Mouse (Mus musculus) limb, embryonic 13.5 days (tissue): Measurements from ENCODE around the gene Ahnak. TPM values are rescaled to one million over a fixed set of nuclear protein-coding genes. Genes with fewer than 3 reads are reported as not detected.
A peak's percentile ranks its signal among the peaks of the same experiment; 100 is the strongest.
"Not testable (repeated sequence)": the region's sequence is repeated elsewhere in the genome, so short reads cannot be mapped to it uniquely, and the experiment has no call there.

Experiments
- ATAC-seq: fragments of 200-750 bp; cut with Nextera tagmentation; 2 replicates; pipeline ENCODE4 v1.8.0; 2017; ENCODE audit warnings: low read depth, moderate number of reproducible peaks, moderate TSS enrichment; ENCODE audit not compliant: low FRiP score
- H3K27ac ChIP-seq: fragments of 300-500 bp; sonication (generic); 2 replicates; pipeline ENCODE4 v1.5.1; 2015; ENCODE audit warnings: inconsistent platforms, mild to moderate bottlenecking, moderate library complexity
- H3K27me3 ChIP-seq: fragments of 300-500 bp; sonication (generic); 2 replicates; pipeline ENCODE4 v1.6.1; 2015; ENCODE audit warnings: mild to moderate bottlenecking, inconsistent platforms
- H3K36me3 ChIP-seq: fragments of 300-500 bp; sonication (generic); 2 replicates; pipeline ENCODE4 v1.6.1; 2015; ENCODE audit warnings: inconsistent platforms, mild to moderate bottlenecking, moderate library complexity
- H3K4me1 ChIP-seq: fragments of 300-500 bp; sonication (generic); 2 replicates; pipeline ENCODE4 v1.6.1; 2015; ENCODE audit warnings: inconsistent platforms
- H3K4me2 ChIP-seq: fragments of 300-500 bp; sonication (generic); replicated peaks from 2 replicates; pipeline ENCODE4 v1.6.1; 2015; ENCODE audit warnings: inconsistent platforms, mild to moderate bottlenecking, moderate library complexity
- H3K4me3 ChIP-seq: fragments of 300-500 bp; sonication (generic); 2 replicates; pipeline ENCODE4 v1.5.1; 2015; ENCODE audit warnings: moderate library complexity, mild to moderate bottlenecking, inconsistent platforms
- H3K9ac ChIP-seq: fragments of 300-500 bp; sonication (generic); 2 replicates; pipeline ENCODE4 v1.6.1; 2015; ENCODE audit warnings: mild to moderate bottlenecking, inconsistent platforms
- H3K9me3 ChIP-seq: fragments of 300-500 bp; sonication (generic); 2 replicates; pipeline ENCODE4 v1.6.1; 2016; ENCODE audit warnings: inconsistent platforms
- WGBS: fragments of 180-500 bp; shearing (Covaris S2); methylation state at CpG from one replicate; pipeline ENCODE4 v1.1.7; 2015; 5-methylcytosine and 5-hydroxymethylcytosine counted together
- polyA plus RNA-seq: library from polyadenylated mRNA; unstranded; fragments of >200 nt; fragmentation: Nextera tagmentation; extraction: Ambion mirVana; gene quantifications from 2 replicates; pipeline ENCODE4 v1.2.1, GENCODE M21; 2015

The Ahnak gene
- polyA plus RNA-seq, 1 experiment from 2014 or later = 35.6 TPM

DNA sequence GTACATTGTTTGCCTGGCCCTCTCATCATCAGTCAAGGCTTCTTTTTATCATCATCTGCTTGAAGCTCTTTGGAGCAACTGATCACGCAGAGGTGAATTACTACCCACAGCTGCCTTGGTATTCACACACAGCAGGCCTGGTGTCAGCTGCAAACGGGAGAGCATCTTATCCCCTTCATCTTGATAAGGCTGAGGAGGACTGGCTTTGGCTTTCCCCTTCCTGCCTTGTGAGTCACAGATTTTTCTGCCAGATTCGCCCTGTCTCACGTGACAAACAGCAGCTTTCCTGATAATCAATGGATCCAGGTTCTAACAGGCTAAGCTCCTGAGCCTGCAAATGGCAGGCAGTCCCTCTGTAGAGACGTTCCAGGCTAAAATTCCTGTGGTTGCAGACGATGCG is 90.8 kb downstream of the Ahnak start:
- Histone ChIP-seq H3K4me2 (no peak overlapping the region), H3K4me3 (no peak overlapping the region), H3K27ac (no peak overlapping the region), H3K9ac (no peak overlapping the region), H3K4me1 (peaks cover 10% of the 10 kb centered on the region), H3K9me3 (no peaks in the 10 kb centered on the region), H3K27me3 (no peaks in the 10 kb centered on the region), H3K36me3 (no peaks in the 10 kb centered on the region)
- 24% methylated on average over 7 of the region's 7 CpGs for WGBS
- ATAC-seq = no peak

DNA sequence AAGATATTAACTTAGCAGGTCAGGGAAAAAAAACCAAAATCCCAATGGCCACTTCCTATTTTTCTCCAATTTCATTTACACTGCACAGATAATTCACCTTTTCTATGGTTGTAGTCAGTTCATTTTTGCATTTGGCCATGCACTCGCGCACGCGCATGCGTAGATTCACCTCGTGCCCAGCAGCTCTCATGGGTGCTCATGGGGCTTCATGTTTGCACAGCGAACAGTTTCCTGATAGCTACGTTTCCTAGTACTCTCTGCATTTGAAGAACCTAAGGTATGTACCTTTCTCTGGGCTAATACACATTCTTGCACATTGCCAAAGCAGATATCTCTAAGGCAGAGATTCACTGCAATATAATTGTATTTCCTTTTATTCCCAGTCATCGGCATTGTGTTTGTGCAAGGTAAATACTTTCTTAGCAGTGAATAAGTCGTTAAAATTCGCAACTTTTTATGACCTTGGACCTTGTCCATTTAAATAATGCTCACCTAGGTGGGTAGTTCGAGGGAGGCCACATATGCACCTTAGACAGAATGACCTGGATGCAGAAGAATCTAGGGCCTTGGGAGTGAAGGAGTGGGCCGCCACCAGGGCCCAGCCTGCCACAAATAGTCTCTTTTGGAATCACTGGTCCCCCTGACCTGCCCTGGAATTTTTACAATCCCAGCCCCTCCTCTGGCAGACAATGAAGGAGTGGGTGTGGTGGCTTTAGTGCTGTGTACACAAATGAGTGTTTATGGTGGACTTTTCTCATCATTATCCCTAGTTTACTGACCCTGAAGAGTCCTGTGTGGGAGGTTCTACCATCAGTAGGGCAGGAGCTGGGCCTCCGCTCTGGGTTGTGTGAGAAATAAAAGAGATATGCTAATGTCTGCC is 92.5 kb downstream of the Ahnak start:
- 83% methylated on average over 14 of the region's 14 CpGs for WGBS
- Histone ChIP-seq H3K4me2 (peak overlapping the region; percentile 52; the same call in 1 of the 2 replicates), H3K4me1 (peaks cover 10% of the 10 kb centered on the region)

DNA sequence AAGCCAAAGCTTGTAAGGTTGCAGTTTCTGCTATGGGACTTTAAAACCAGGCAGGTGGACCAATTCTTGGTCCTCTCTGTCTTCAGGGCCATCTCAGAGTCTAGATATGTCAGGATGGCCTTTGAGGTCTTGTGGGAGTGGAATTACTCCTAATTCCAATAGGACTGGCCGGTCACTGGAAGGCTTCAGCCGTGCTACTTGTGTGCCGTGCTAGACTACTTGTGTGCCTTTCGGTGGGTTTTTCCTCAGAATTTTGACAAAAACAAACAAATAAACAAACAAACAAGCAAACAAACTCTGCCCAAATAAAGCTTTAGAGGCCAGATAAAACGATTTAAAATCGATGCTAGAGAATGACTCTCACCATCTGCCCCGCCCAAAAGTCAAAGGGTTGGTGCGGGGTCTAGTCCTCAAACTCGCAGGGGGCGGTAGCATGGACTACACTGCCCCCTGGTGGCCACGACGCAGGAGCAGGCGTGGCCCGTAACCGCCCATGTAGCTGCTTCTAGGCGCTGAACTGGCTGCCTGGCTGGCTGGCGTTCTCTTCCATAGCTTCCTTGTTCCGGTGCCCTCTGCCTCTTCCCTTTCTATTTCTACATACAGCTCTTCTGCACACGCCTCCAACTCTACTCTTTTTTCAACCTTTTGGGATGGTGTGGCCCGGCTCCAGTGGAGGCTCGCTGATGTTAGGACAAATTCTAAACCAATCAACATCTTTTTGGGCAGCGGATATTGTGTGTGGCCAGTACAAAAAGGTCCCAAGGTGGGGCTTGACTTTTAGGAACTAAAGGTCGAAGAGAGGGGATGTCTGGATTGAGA is 93.3 kb downstream of the Ahnak start:
- 18% methylated on average over 23 of the region's 23 CpGs for WGBS
- peak overlapping the region; percentile 16; the same call in 1 of the 2 replicates for H3K4me3 ChIP-seq
- H3K27me3 ChIP-seq = no peaks in the 10 kb centered on the region
- peak; percentile 94 for ATAC-seq
- no peaks in the 10 kb centered on the region for H3K9me3 ChIP-seq
- H3K9ac ChIP-seq = peak overlapping the region; percentile 50; the same call in 1 of the 2 replicates
- H3K36me3 ChIP-seq = no peaks in the 10 kb centered on the region
- H3K4me2 ChIP-seq = peak overlapping the region; percentile 52
- H3K4me1 ChIP-seq = peaks cover 10% of the 10 kb centered on the region
- H3K27ac ChIP-seq = no peak overlapping the region

More for the DNA sequence above, 92.5 kb downstream of the Ahnak start:
- H3K36me3 ChIP-seq = no peaks in the 10 kb centered on the region
- H3K9me3 ChIP-seq = no peaks in the 10 kb centered on the region
- H3K4me3 ChIP-seq = no peak overlapping the region
- no peak overlapping the region for H3K9ac ChIP-seq
- ATAC-seq = peak; percentile 6; the same call in 1 of the 2 replicates
- H3K27ac ChIP-seq = no peak overlapping the region
- H3K27me3 ChIP-seq = no peaks in the 10 kb centered on the region

DNA sequence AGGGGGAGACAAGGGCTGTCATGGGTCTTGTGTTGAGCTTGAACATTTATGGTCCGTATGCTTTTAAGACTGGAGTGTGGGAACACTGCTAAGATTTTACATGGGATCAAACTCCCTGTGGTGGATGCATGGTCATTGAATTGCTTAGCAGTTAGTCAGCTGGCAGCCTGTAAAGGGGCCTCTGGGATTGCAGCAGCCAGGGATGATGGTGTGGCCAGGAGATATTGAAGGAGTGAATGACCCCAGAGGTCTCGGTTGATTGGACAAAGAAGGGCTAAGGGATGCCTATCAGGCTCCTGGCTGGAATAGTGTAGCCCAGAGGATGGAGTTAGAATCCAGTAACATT is 93.9 kb downstream of the Ahnak start:
- no peaks in the 10 kb centered on the region for H3K36me3 ChIP-seq
- peaks cover 10% of the 10 kb centered on the region for H3K4me1 ChIP-seq
- no peak overlapping the region for H3K4me3 ChIP-seq
- no peak overlapping the region for H3K9ac ChIP-seq
- no peaks in the 10 kb centered on the region for H3K9me3 ChIP-seq
- WGBS = 81% methylated on average over 2 of the region's 2 CpGs
- H3K27me3 ChIP-seq = no peaks in the 10 kb centered on the region
- H3K4me2 ChIP-seq = peak overlapping the region; percentile 52
- no peak overlapping the region for H3K27ac ChIP-seq
- ATAC-seq = no peak

DNA sequence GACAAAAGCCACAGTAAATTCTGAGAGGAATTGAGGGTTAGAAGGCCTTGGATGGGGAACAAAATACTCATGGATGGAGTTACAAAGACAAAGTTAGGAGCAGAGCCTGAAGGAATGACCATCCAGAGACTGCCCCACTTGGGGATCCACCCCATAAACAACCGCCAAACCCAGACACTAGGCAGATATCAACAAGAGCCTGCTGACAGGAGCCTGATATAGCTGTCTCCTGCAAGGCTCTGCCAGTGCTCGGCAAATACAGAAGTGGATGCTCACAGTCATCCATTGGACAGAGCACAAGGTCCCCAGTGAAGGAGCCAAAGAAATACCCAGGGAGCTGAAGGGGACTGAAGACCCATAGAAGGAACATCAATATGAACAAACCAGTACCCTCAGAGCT is 94.8 kb downstream of the Ahnak start:
- 64% methylated on average over 2 of the region's 2 CpGs for WGBS
- H3K4me1 ChIP-seq = peaks cover 10% of the 10 kb centered on the region
- H3K9me3 ChIP-seq, ATAC-seq, H3K36me3 ChIP-seq, H3K4me2 ChIP-seq, H3K27me3 ChIP-seq, H3K9ac ChIP-seq, H3K4me3 ChIP-seq, H3K27ac ChIP-seq: not testable (repeated sequence)

DNA sequence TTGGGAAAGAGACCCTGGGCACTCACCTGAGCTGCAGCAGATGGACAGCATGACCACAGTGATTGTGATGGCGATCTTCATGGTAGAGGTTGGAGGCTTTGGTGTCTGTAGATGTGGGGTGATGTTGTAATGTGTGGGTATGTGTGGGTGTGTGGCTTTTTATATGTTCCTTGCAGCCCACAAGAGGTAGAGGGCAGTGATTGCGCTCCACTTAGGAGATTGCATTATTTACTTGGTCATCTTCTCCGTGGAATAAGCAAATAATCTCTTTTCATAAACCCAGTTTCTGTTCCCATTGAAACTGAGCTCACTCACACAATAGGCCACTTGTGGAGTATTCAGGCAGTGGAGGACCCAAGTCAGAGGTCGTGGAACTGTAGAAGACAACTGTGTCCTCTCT is 98.7 kb downstream of the Ahnak start, which contains the start of gene Scgb1a1:
Scgb1a1 (minus strand) TSS at position 138 of the 400 bp plus-strand sequence.
- no peak within 1 kb of the TSS for H3K27ac ChIP-seq
- H3K9ac ChIP-seq = no peak within 1 kb of the TSS
- 79% methylated on average over 4 of the region's 4 CpGs for WGBS
- H3K9me3 ChIP-seq = no peaks in the 10 kb centered on the region
- no peaks in the 10 kb centered on the region for H3K27me3 ChIP-seq
- ATAC-seq = no peak
- 0 out of 2 replicates have a peak, but pooled peaks cover under 1% of the 10 kb centered on the region for H3K4me1 ChIP-seq
- no peak within 1 kb of the TSS for H3K4me2 ChIP-seq
- H3K36me3 ChIP-seq = no peaks in the 10 kb centered on the region
- no peak within 1 kb of the TSS for H3K4me3 ChIP-seq

DNA sequence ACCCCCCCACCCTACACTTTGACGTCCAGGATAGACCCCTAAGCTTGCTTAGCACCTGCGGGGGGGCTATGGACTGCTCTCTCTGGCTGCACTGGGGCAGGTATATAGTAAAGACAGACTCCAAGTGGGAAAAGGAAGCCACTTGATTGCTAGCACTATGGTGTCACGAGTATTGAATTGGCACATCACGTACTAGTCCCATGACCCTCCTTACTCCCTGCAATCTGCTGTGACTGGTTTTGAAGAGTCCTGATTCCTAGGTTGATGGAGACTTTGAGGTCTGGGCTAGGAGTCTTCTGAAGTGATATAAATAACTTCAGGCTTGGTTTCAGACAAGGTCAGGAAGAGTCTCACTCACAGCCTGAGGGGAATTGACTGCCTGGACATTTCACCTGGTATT is 101.1 kb downstream of the Ahnak start:
- H3K4me2 ChIP-seq = no peak overlapping the region
- H3K9ac ChIP-seq = no peak overlapping the region
- no peak overlapping the region for H3K27ac ChIP-seq
- H3K36me3 ChIP-seq = no peaks in the 10 kb centered on the region
- no peaks in the 10 kb centered on the region for H3K4me1 ChIP-seq
- H3K9me3 ChIP-seq = no peaks in the 10 kb centered on the region
- H3K4me3 ChIP-seq = no peak overlapping the region
- no peaks in the 10 kb centered on the region for H3K27me3 ChIP-seq
- ATAC-seq = no peak
- 68% methylated on average over 4 of the region's 4 CpGs for WGBS

DNA sequence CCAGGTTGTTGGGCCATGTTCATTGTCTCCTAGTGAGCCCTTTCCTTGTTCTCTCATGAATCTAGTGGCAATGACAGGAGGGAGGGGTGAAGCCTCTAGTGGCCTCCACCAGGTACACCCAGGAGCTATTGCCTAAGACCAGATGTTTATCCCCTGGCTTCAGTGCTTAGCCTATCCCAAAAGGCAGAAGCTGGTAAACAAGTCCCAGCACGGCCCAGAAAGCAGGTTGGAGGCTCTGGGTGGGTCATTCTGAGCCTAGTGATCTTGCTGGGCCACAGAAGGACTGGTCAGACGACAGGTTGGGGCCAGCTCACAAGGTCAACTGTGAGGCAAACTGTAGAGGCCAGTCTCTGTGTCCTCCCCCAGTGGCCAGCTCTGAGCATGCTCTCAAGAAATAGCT is 101.6 kb downstream of the Ahnak start:
- no peaks in the 10 kb centered on the region for H3K36me3 ChIP-seq
- no peak for ATAC-seq
- no peak overlapping the region for H3K4me2 ChIP-seq

DNA sequence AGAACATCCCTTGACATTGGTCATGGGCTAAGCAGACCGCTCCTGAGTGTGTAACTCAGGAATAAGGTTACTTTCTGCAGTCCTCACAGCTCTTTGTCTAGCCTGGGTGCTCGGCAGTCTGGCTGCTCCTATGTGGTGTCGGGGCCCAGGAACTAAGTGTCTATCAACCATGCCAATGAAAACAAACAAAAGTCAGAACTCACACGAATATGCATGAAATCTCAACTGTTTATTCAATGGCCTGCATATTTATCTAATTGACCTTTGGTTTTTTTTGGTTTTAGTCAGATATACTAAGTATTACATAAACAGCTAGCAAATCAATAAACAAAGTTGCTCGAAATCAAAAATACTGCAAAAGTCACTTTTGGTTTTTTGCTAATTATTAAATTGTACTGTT is 106.0 kb downstream of the Ahnak start:
- no peaks in the 10 kb centered on the region for H3K36me3 ChIP-seq
- ATAC-seq = no peak
- 83% methylated on average over 5 of the region's 5 CpGs for WGBS

More for the DNA sequence above, 101.6 kb downstream of the Ahnak start:
- no peaks in the 10 kb centered on the region for H3K4me1 ChIP-seq
- H3K9me3 ChIP-seq = no peaks in the 10 kb centered on the region
- WGBS = 52% methylated on average over 2 of the region's 2 CpGs
- H3K9ac ChIP-seq = no peak overlapping the region
- H3K27ac ChIP-seq = no peak overlapping the region
- no peak overlapping the region for H3K4me3 ChIP-seq
- H3K27me3 ChIP-seq = no peaks in the 10 kb centered on the region

DNA sequence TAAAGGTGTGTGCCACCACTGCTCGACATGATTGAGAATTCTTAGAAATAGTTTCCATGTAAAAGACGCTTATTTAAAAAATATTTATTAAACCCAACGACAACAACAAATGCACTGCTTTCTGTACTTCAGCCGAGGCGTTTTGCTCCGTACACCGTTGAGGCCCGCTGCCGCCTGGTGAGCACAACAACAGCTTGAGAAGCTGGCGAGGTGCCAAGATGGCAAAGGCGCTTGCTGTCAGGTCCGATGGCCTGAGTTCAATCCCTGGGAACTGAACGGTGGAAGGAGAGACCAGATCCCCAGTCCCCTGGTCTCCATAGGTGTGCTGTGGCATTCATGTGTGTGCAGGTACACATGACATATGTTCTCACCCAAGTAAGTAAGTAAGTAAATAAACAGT is 108.4 kb downstream of the Ahnak start:
- no peak overlapping the region for H3K4me2 ChIP-seq
- no peak for ATAC-seq
- no peak overlapping the region for H3K4me3 ChIP-seq
- H3K9ac ChIP-seq = no peak overlapping the region
- 83% methylated on average over 13 of the region's 13 CpGs for WGBS
- H3K27me3 ChIP-seq = no peaks in the 10 kb centered on the region
- H3K27ac ChIP-seq = no peak overlapping the region
- no peaks in the 10 kb centered on the region for H3K4me1 ChIP-seq
- no peaks in the 10 kb centered on the region for H3K9me3 ChIP-seq
- no peaks in the 10 kb centered on the region for H3K36me3 ChIP-seq

More for the DNA sequence above, 106.0 kb downstream of the Ahnak start:
- no peaks in the 10 kb centered on the region for H3K4me1 ChIP-seq
- H3K27me3 ChIP-seq = no peaks in the 10 kb centered on the region
- no peak overlapping the region for H3K27ac ChIP-seq
- H3K4me2 ChIP-seq = no peak overlapping the region
- no peak overlapping the region for H3K4me3 ChIP-seq
- no peak overlapping the region for H3K9ac ChIP-seq
- H3K9me3 ChIP-seq = no peaks in the 10 kb centered on the region

DNA sequence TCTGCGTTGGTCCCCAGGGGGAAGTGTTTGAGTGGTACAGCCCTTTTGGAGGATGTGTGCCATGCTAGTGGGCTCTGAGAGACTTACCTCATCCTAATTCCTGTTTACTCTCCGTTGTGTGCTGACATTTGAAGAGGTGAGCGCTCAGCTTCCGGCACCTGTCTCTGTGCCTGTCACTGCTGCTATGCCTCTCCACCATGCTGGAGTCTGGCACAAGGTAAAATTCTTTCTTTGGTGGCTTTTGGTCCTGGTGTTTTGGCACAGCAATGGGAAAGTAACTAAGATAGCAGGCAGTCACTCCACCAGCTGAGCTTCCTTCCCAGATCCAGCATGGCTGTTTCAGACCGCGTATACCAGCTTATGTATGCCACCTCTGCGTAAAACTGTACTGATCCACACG is 110.7 kb downstream of the Ahnak start:
- Histone ChIP-seq H3K4me3 (no peak overlapping the region), H3K4me1 (no peaks in the 10 kb centered on the region), H3K36me3 (no peaks in the 10 kb centered on the region), H3K9ac (no peak overlapping the region), H3K27me3 (no peaks in the 10 kb centered on the region), H3K27ac (no peak overlapping the region), H3K9me3 (no peaks in the 10 kb centered on the region), H3K4me2 (no peak overlapping the region)
- ATAC-seq = no peak
- 87% methylated on average over 8 of the region's 8 CpGs for WGBS
